Mouse (Mus musculus): ENCODE data around the gene Flot2. TPM values are rescaled to one million over a fixed set of nuclear protein-coding genes. Genes with fewer than 3 reads are reported as not detected.

The Flot2 gene
- total RNA-seq, 2 experiments from 2014 or later: 95.5 to 96.8 TPM

GRCm38 (mm10) chr11:78094504-78095143, 56.9 kb downstream of the Flot2 start, which contains the start of gene Fam222b:
Gene Fam222b, plus strand, starts transcription at chr11:78094660.
- peak; percentile 92 to 94 for DNase-seq (ENCODE audit: low spot score in 2 of 2)
- intact Hi-C loops (cut with DNase I): loop anchor here (2.0 to 5.0 kb wide), 4 partner anchors 14 to 70 kb away; partner anchors contain the start of genes Eral1 and Traf4

- intact Hi-C loops (cut with DNase I): loop anchor here (2.0 kb wide), 3 partner anchors 14 to 70 kb away; partner anchors contain the start of genes Eral1 and Traf4
- DNase-seq (ENCODE audit: low spot score in 2 of 2): no peak
Observed at GRCm38 (mm10) chr11:78095144-78095516, 57.4 kb downstream of the Flot2 start.

GRCm38 (mm10) chr11:78097077-78097476, 59.3 kb downstream of the Flot2 start:
- DNase-seq (ENCODE audit: low spot score in 2 of 2): no peak
- intact Hi-C loops (cut with DNase I): no loop called here

- intact Hi-C loops (cut with DNase I): no loop called here
- DNase-seq (ENCODE audit: low spot score in 2 of 2): no peak
Observed at GRCm38 (mm10) chr11:78100746-78101145, 63.0 kb downstream of the Flot2 start.

GRCm38 (mm10) chr11:78102142-78102541, 64.4 kb downstream of the Flot2 start:
- no peak for DNase-seq (ENCODE audit: low spot score in 2 of 2)
- intact Hi-C loops (cut with DNase I): no loop called here

- intact Hi-C loops (cut with DNase I): no loop called here
Observed at GRCm38 (mm10) chr11:78102958-78103747, 65.4 kb downstream of the Flot2 start.

GRCm38 (mm10) chr11:78104501-78104900, 66.8 kb downstream of the Flot2 start:
- intact Hi-C loops (cut with DNase I): no loop called here

More at GRCm38 (mm10) chr11:78102958-78103747, 65.4 kb downstream of the Flot2 start:
- no peak for DNase-seq (ENCODE audit: low spot score in 2 of 2)

More at GRCm38 (mm10) chr11:78104501-78104900, 66.8 kb downstream of the Flot2 start:
- no peak for DNase-seq (ENCODE audit: low spot score in 2 of 2)

Small RNAs within 50 kb of the gene (microRNA-seq; reads per million reads assigned to microRNA genes)
- gene Mir144: 10.7 to 40.1 reads per million in 2 experiments
- 0 reads per million in 2 experiments for gene Mir451a
- 0 reads per million in 2 experiments for gene Mir451b

Other genes starting within 250 kb of the Flot2 start
- gene Pipox, start 143.8 kb upstream of the Flot2 start, total RNA-seq (2021): under 1 TPM; 0.69 to 0.96 TPM
- 100 to 1,000 TPM; 145 to 168 TPM for gene Sez6, start 107.1 kb upstream of the Flot2 start, total RNA-seq (2021)
- 10 to 100 TPM; 50.5 to 51.4 TPM for gene Phf12, start 55.2 kb upstream of the Flot2 start, total RNA-seq (2021)
- 1 to 10 TPM; 7.9 to 8.9 TPM for gene Dhrs13, start 5.7 kb upstream of the Flot2 start, total RNA-seq (2021)
- 10 to 100 TPM; 18.7 to 20.3 TPM for gene Eral1, start 42.5 kb downstream of the Flot2 start, total RNA-seq (2021)
- gene Fam222b, start 56.7 kb downstream of the Flot2 start, total RNA-seq (2021): 10 to 100 TPM; 28.2 to 29.6 TPM
- gene Traf4, start 127.7 kb downstream of the Flot2 start, total RNA-seq (2021): 10 to 100 TPM; 11.3 to 12.5 TPM
- 1 to 10 TPM; 3.1 to 3.2 TPM for gene Nek8, start 138.7 kb downstream of the Flot2 start, total RNA-seq (2021)
- 10 to 100 TPM; 29.2 to 30.1 TPM for gene Tlcd1, start 138.8 kb downstream of the Flot2 start, total RNA-seq (2021)
- 100 to 1,000 TPM; 616 to 654 TPM for gene Rpl23a, start 145.7 kb downstream of the Flot2 start, total RNA-seq (2021)
- gene Rab34, start 150.5 kb downstream of the Flot2 start, total RNA-seq (2021): 10 to 100 TPM; 20.2 to 24.8 TPM
- 1 to 10 TPM; 6.2 to 6.4 TPM for gene Proca1, start 155.5 kb downstream of the Flot2 start, total RNA-seq (2021)
- 10 to 100 TPM; 67.8 to 68.8 TPM for gene Sdf2, start 207.8 kb downstream of the Flot2 start, total RNA-seq (2021)
- 10 to 100 TPM; 92.2 to 95.8 TPM for gene Supt6, start 208.1 kb downstream of the Flot2 start, total RNA-seq (2021)
- gene 2610507B11Rik, start 223.8 kb downstream of the Flot2 start, total RNA-seq (2021): 100 to 1,000 TPM; 179 to 197 TPM

Data from left cerebral cortex, postnatal 25 days (tissue).